Mouse (Mus musculus) forebrain, embryonic 14.5 days (tissue): ENCODE measurements at regions not wholly inside any gene's neighbourhood (a gene's known extent, or its start where the extent isn't known, plus 50 kb on each side); places are given as distances from the start of the nearest gene placed in this dataset.
A peak's percentile ranks its signal among the peaks of the same experiment; 100 is the strongest.
"Not testable (repeated sequence)": the region's sequence is repeated elsewhere in the genome, so short reads cannot be mapped to it uniquely, and the experiment has no call there.

Experiments
- ATAC-seq: fragments of 200-750 bp; cut with Nextera tagmentation; 2 replicates; pipeline ENCODE4 v1.8.0; 2017; ENCODE audit warnings: mild to moderate bottlenecking, moderate library complexity
- DNase-seq: peaks from one replicate; pipeline ENCODE4 v3.0.0-alpha.2; 2015; ENCODE audit warnings: low spot score
- H3K27ac ChIP-seq: fragments of 300-500 bp; sonication (generic); 2 replicates; pipeline ENCODE4 v1.5.1; 2014; ENCODE audit warnings: low read depth, mild to moderate bottlenecking, control low read depth, low read length, moderate library complexity
- H3K27me3 ChIP-seq: fragments of 300-500 bp; sonication (generic); replicated peaks from 2 replicates; pipeline ENCODE4 v1.6.1; 2014; ENCODE audit warnings: low read length, control low read depth, mixed read lengths; ENCODE audit not compliant: control insufficient read depth, insufficient read depth
- H3K36me3 ChIP-seq: fragments of 300-500 bp; sonication (generic); 2 replicates; pipeline ENCODE4 v1.6.1; 2014; ENCODE audit warnings: low read length, control low read depth; ENCODE audit not compliant: control insufficient read depth, insufficient read depth
- H3K4me1 ChIP-seq: fragments of 300-500 bp; sonication (generic); 2 replicates; pipeline ENCODE4 v1.6.1; 2014; ENCODE audit warnings: antibody characterized with exemption, low read length, control low read depth; ENCODE audit not compliant: control insufficient read depth, insufficient read depth
- H3K4me2 ChIP-seq: fragments of 300-500 bp; sonication (generic); 2 replicates; pipeline ENCODE4 v1.6.1; 2014; ENCODE audit warnings: mild to moderate bottlenecking, control low read depth, low read length
- H3K4me3 ChIP-seq: fragments of 300-500 bp; sonication (generic); 2 replicates; pipeline ENCODE4 v1.5.1; 2014; ENCODE audit warnings: low read depth, low read length, control low read depth
- H3K9ac ChIP-seq: fragments of 300-500 bp; sonication (generic); 2 replicates; pipeline ENCODE4 v1.6.1; 2014; ENCODE audit warnings: mild to moderate bottlenecking, low read length, control low read depth, moderate library complexity
- H3K9me3 ChIP-seq: fragments of 300-500 bp; sonication (generic); replicated peaks from 2 replicates; pipeline ENCODE4 v1.6.1; 2016; ENCODE audit warnings: low read length, control low read depth, mixed read lengths; ENCODE audit not compliant: control insufficient read depth
- WGBS: fragments of 180-500 bp; shearing (Covaris S2); extraction: QIAGEN DNeasy Blood & Tissue Kit; methylation state at CpG from one replicate; pipeline ENCODE4 v1.1.7; 2014; 5-methylcytosine and 5-hydroxymethylcytosine counted together

DNA sequence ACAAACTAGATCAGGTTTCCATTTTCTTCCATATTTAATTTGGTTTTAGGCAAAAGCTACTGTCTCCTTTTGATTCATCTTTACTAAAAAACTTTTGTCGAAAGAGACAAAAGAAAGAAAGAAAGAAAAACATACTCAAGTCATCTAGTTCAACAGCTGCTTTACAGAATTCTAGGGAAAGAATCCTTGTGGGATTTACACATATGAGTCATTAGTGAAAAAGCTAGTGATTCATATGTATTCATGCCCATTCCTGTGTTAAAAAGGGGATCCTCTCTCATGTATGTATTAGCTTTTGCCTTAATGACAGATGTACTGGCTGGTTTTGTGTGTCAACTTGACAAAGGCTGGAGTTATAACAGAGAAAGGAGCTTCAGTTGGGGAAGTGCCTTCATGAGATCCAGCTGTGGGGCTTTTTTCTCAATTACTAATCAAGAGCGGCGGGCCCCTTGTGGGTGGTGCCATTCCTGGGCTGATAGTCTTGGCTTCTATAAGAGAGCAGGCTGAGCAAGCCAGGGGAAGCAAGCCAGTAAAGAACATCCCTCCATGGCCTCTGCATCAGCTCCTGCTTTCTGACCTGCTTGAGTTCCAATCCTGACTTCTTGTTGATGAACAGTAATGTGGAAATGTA, 200.1 kb upstream of the Flrt2 start:
- not testable (repeated sequence) for H3K4me2 ChIP-seq, DNase-seq, ATAC-seq, H3K27me3 ChIP-seq, H3K36me3 ChIP-seq, H3K27ac ChIP-seq, H3K9me3 ChIP-seq, H3K4me1 ChIP-seq, H3K9ac ChIP-seq, H3K4me3 ChIP-seq
- 41% methylated on average over 3 of the region's 3 CpGs for WGBS

DNA sequence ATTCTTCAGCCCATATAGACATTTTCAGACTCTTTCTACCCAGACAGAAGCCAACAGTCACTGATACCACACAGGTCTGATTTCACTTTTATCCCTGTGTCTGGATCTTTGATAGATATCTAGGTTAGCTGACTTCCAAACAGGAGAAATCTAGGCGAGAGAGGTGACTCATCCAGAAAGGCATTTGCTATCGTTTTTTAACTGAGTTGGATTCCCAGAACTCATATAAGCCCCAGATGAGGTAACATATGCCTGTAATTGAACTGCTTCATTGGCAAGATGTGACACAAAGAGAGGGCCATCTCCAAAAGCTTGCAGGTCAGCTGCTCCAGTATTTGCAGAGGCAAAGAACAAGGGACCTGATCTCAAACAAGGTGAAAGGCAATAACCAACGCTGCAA, 190.6 kb upstream of the Flrt2 start:
- ATAC-seq = no peak
- Histone ChIP-seq H3K4me3 (no peak overlapping the region), H3K9me3 (no peaks in the 10 kb centered on the region), H3K27me3 (no peaks in the 10 kb centered on the region), H3K9ac (no peak overlapping the region), H3K4me1 (no peaks in the 10 kb centered on the region), H3K36me3 (no peaks in the 10 kb centered on the region), H3K4me2 (no peak overlapping the region), H3K27ac (no peak overlapping the region)
- WGBS = 83% methylated on average over 3 of the region's 3 CpGs
- DNase-seq = no peak

DNA sequence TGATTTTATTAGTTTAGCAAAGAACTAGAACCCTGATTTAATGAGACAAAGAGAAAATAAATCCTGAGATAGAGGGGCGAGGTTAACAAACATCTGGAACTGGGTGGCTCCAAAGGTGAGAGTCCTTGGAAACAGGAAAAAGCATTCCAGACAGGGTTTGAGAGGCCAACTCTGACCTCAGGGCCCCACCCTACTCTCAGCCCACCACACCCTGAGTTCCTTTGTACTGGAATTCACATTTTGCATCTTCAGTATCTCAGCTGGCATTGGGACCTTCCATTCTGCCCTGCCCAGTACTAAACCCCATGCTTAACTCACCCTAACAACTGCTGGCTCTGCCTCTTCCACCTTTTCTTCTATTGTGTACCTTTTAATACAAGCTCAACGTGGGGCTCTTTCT, 172.0 kb upstream of the Flrt2 start:
- no peaks in the 10 kb centered on the region for H3K27me3 ChIP-seq
- H3K4me2 ChIP-seq = no peak overlapping the region
- DNase-seq (no peak), ATAC-seq (no peak)
- H3K27ac ChIP-seq = no peak overlapping the region
- WGBS = 69% methylated on average over 2 of the region's 2 CpGs
- no peaks in the 10 kb centered on the region for H3K36me3 ChIP-seq
- no peaks in the 10 kb centered on the region for H3K9me3 ChIP-seq
- H3K9ac ChIP-seq = no peak overlapping the region
- H3K4me1 ChIP-seq = no peaks in the 10 kb centered on the region
- H3K4me3 ChIP-seq = no peak overlapping the region

DNA sequence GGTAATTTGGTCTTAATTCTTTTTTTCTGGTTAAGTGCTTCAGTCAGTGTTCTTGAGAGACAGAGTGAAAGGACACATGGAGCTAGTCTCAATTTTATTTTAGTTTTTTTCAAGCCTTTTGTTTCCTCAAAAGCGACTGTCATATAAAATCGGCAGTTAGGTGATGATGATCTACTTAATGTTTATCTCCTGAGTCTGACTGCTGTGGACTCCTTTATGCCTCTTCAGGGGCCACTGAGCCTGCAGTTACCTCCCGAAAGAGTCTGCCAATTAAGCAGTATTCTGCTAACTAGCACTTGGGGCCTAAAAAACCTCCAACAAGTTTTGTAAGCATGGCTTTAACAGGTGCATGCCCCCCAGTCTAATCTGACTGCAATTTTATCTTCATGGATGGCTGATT, 170.0 kb upstream of the Flrt2 start:
- Histone ChIP-seq H3K9me3 (no peaks in the 10 kb centered on the region), H3K9ac (no peak overlapping the region), H3K27ac (no peak overlapping the region), H3K4me3 (no peak overlapping the region), H3K4me1 (no peaks in the 10 kb centered on the region), H3K4me2 (no peak overlapping the region), H3K36me3 (no peaks in the 10 kb centered on the region), H3K27me3 (no peaks in the 10 kb centered on the region)
- WGBS = 42% methylated on average over 3 of the region's 3 CpGs
- no peak for ATAC-seq
- no peak for DNase-seq

DNA sequence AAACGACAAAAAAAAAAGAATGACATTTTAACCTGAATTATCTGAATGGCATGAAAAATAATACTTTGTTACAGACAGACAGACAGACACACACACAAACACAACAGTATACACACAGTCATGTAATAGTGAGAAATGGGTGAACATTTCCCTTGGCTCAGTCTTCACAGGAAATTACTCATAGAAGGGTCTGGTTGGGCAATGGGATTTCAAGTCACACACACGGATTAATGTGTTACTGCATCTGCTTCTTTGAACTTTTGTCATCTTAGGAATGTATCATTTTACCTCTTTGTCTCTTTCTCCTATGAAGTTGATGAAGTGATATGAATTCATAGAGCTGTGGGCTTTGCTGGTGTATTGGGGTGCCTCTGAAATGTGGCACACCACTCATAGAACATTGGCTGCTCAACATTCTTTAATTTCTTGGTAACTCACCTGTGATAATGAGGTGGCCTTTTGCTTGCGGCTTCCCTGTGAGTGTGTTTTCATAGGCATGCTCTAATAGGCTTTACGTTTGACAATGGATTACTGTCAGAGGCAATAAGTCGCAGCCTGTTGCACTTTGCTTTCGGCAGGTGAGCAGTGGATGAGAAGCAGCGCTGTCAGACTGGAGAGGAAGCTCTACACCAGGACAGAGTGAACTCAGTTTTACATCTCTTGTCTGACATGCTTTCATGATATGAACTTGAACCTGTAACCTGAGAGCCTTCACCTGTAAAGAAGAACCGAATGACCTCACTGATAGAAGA, 158.0 kb upstream of the Flrt2 start:
- Histone ChIP-seq H3K4me1 (no peaks in the 10 kb centered on the region), H3K27ac (no peak overlapping the region), H3K9ac (no peak overlapping the region), H3K9me3 (no peaks in the 10 kb centered on the region), H3K27me3 (no peaks in the 10 kb centered on the region), H3K36me3 (no peaks in the 10 kb centered on the region), H3K4me3 (no peak overlapping the region), H3K4me2 (no peak overlapping the region)
- 79% methylated on average over 8 of the region's 8 CpGs for WGBS
- DNase-seq (no peak), ATAC-seq (no peak)

DNA sequence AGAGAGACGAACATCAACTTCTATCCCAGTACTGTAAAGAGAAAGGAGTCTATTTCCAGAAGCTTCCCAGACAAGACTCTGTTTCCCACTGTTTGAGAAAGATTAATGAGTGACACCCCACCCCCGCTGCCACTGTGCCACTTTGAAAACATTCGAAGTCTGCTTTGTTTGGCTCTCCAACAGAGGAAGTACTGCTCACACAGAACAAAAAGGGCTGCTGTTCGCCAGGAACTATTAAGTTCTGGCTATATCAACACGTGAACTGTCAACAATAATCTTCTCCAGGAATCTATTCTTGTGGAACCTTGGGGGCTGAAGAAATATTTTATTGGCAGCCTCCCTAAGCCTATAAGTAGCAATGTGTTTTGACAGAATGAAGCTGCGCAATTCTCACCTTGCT, 144.7 kb upstream of the Flrt2 start:
- 28% methylated on average over 6 of the region's 6 CpGs for WGBS
- Histone ChIP-seq H3K4me3 (no peak overlapping the region), H3K27me3 (no peaks in the 10 kb centered on the region), H3K9ac (no peak overlapping the region), H3K36me3 (no peaks in the 10 kb centered on the region), H3K4me1 (no peaks in the 10 kb centered on the region), H3K9me3 (no peaks in the 10 kb centered on the region), H3K4me2 (no peak overlapping the region), H3K27ac (no peak overlapping the region)
- DNase-seq (no peak), ATAC-seq (no peak)

DNA sequence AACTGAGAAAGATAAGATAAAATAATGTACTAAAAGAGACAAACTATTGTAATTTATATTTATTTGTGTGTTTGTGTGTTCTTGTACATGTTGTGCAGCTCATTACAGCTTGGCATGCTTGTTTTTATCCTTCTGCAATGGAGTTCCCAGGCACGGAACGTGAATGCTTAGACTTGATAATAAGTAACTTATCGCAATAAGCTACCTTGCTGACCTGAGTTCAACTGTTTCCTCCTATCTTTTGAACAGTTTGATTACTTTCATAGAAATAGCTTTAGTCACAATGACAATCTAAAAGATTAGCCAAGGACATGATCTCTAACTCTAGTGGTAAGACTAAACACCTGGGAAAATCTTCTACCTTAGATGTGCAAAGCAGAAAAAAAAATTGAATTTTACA, 138.9 kb upstream of the Flrt2 start:
- Histone ChIP-seq H3K9me3 (no peaks in the 10 kb centered on the region), H3K4me2 (no peak overlapping the region), H3K27ac (no peak overlapping the region), H3K27me3 (no peaks in the 10 kb centered on the region), H3K36me3 (no peaks in the 10 kb centered on the region), H3K9ac (no peak overlapping the region), H3K4me1 (no peaks in the 10 kb centered on the region), H3K4me3 (no peak overlapping the region)
- no peak for ATAC-seq
- 97% methylated on average over 3 of the region's 3 CpGs for WGBS
- DNase-seq = no peak

DNA sequence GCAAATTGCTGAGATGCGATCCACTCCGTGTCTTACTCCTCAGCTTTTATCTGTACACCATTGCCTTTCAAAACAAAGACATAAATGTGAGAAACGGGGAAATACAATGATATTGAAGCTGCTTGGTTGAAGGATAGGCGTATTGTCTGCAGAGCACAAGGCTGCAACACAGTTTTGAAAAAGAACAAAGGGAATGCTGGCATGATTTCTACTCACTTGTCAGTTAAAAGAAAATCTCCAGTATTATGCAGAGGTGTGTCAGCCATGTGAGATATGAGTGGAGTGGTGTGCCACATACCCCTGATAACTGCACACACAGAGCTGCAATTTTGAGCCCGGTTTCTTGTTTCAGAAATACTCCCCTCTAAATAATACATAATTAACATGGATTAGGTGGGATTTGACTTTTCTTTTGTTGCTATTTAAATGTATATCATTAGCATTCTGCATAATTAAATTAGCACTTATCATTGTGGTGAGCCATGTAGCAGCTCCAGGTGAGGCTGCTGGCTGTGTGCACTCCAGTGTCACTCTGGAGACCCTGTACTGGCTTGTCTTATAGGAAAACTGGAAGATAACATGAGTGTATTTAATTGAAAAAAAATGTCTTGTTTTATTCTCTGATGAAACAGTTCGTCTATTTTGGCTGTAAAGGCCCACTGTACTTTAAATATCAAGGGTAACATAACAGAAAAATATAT, 133.2 kb upstream of the Flrt2 start:
- Histone ChIP-seq H3K36me3 (no peaks in the 10 kb centered on the region), H3K27ac (peak overlapping the region; percentile 27; the same call in 1 of the 2 replicates), H3K27me3 (no peaks in the 10 kb centered on the region), H3K9me3 (no peaks in the 10 kb centered on the region), H3K4me2 (no peak overlapping the region), H3K4me3 (no peak overlapping the region), H3K9ac (0 out of 2 replicates have a peak overlapping the region, but pooled peaks have one; percentile 2), H3K4me1 (no peaks in the 10 kb centered on the region)
- DNase-seq (peak; percentile 67), ATAC-seq (peak; percentile 77)
- WGBS = 31% methylated on average over 6 of the region's 6 CpGs

DNA sequence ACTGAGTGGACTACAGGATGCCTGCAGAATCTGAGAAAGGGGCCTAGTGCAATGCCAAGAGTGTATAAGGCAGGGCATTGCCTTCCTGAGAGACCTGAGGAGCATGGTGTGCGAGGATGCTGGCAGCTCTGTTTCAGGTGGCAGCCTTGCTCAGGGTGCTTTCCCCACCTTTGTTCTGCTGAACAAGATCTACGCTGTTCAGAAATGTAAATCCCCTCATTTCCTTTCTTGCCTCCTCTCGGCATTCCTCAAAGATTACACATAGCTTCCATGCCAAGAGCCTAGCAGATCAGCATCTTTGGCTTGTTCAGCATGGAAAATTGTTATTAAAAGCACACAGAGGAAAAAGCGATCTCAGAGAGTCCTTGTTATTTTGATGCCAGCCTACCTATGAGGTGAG, 128.6 kb upstream of the Flrt2 start:
- H3K4me1 ChIP-seq = no peaks in the 10 kb centered on the region
- no peak overlapping the region for H3K9ac ChIP-seq
- 50% methylated on average over 4 of the region's 4 CpGs for WGBS
- DNase-seq (peak; percentile 35), ATAC-seq (no peak)
- H3K27me3 ChIP-seq = no peaks in the 10 kb centered on the region
- H3K4me2 ChIP-seq = no peak overlapping the region
- no peak overlapping the region for H3K4me3 ChIP-seq
- H3K9me3 ChIP-seq = no peaks in the 10 kb centered on the region; the same call in 1 of the 2 replicates
- no peak overlapping the region for H3K27ac ChIP-seq
- H3K36me3 ChIP-seq = no peaks in the 10 kb centered on the region
